Mouse (Mus musculus): ENCODE measurements around the gene Klk12. TPM values are rescaled to one million over a fixed set of nuclear protein-coding genes. Genes with fewer than 3 reads are reported as not detected.

Gene Klk12
- total RNA-seq, 2 experiments from 2014 or later = not detected

DNA sequence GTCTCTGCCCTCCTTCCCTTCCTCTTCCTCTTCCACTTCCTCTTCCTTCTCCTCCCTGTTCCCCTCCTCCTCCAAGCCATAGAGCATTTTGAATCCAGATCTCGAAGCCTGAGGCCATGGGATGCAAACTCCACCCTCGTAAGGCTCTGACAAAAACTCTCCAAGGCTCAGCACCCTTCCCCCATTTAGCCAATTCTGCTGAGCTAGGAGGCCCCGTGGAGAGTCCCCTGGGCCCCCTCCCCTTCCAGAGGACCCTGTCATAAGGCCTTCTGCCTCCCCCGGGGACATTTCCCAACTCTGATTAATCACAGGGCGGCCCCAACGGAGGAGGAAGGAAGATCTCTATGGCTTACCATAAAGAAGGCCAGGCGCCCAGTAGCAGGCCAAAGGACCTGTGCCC lies 22.9 kb downstream of the Klk12 start, which contains the start of gene Klk9:
TSS of gene Klk9 (plus strand) at position 301 of the 400 bp plus-strand sequence.
- no peak for ATAC-seq (ENCODE audit: poor library complexity, severe bottlenecking)

DNA sequence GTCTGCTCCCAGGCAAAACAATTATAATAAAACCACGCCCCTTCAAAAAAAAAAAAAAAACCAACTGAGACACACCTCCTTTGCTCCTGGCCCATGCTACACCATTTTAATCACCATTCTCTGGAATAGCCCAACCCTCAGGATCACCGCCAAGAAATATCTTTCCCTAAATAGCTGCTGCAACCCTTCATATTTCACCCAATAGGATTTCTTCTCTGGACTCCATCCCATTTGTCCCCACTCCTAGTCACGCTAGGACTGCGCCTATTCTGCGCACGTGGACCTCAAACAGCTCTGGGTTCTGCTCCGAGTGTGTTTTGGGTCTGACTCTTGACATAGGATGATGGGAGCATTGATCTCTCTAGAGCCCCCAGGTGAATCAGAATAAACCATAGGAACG lies 27.7 kb downstream of the Klk12 start:
- ATAC-seq (ENCODE audit: poor library complexity, severe bottlenecking) = no peak

DNA sequence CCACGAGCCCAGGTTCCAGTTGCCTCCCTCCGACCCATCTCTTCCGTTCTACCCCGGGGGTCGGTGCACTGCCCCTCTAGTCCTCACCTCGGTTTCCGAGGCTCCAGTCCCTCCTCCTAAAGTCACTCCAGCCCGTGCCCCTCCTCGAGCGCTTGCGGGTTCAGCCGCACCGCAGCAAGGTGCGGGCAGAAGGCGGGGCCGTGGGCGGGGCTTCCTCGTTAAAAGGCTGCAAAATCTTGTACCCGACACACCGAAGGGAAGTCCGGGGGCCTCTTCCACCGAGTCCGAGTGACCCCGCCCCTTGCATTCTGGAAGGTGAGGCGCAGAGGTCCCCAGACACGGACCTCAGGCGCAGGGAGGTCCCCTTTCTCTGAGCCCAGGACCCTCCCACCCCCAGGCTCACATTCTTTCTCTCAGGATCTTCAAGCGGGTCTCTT lies 28.7 kb downstream of the Klk12 start, which contains the start of gene Klk8:
TSS of gene Klk8 (plus strand) at position 245 of the 437 bp plus-strand sequence.
- peak; percentile 47; the same call in 1 of the 2 replicates for ATAC-seq (ENCODE audit: poor library complexity, severe bottlenecking)

DNA sequence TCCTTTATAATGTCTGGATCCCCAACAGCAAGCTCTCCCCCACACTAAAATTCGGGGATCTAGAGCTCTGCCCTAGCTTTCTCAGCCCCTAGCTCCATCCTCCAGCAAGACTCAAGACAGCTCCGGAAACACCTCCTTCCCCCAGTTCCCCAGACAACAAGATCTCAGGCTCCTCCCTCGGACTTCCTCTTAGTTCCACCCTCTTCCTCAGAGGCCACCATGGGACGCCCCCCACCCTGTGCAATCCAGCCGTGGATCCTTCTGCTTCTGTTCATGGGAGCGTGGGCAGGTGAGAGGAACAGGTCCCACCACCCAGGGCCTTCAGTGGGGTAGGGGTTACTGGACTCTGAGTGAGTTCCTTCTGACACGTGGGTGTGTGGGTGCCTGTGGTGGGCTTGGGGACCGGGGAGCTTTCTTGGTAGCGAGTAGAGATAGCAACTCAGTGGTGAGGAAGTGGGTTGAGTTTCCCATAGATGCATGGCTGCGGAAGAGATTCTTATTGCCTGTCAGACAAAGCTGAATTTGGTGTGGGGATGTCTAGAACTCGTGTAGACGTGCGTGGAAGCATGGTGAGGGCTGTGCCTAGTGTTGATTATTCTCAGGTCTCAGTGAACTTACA lies 29.3 kb downstream of the Klk12 start:
- ATAC-seq (ENCODE audit: poor library complexity, severe bottlenecking) = peak; percentile 70

DNA sequence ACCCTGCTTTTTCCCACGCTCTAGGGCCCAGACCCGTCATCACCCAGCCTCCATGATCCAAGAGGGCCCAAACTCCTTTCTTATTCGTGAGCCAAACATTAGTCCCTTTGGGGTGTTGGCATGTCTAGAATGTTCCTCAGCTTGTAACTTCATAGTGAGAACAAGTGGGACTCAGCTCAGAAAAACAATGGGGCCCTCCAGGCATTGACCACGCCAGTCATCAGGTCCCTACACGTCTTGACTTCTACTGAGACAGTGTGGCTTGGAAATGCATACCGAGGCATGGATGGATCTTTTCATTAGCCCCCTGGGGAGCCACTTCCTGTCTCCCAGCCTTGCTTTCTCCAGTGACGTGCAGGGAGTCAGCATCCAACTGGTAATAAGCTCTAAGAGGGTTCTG lies 31.2 kb downstream of the Klk12 start:
- ATAC-seq (ENCODE audit: poor library complexity, severe bottlenecking) = no peak

DNA sequence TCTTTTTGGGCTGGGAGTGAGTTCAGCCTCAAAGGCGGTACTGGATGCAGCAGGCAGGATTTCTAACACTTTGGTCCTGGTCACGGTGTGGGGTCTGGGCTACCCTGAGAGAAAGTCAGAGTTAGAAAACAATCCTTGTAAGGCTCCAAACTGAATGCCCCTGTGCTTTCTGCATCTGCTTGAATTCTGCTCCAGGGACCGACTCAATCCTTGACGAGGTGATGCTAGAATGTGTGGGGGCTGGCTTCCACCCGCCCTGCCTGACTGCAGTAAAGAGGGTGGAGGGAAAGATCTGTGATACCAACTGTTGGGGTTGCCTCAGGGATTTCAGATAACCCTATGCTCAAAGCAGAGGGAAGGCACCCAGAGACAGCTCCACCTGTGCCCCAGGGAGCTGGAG lies 42.3 kb downstream of the Klk12 start, which contains the start of gene Klk7:
TSS of gene Klk7 (plus strand) at position 301 of the 400 bp plus-strand sequence.
- no peak for ATAC-seq (ENCODE audit: poor library complexity, severe bottlenecking)

DNA sequence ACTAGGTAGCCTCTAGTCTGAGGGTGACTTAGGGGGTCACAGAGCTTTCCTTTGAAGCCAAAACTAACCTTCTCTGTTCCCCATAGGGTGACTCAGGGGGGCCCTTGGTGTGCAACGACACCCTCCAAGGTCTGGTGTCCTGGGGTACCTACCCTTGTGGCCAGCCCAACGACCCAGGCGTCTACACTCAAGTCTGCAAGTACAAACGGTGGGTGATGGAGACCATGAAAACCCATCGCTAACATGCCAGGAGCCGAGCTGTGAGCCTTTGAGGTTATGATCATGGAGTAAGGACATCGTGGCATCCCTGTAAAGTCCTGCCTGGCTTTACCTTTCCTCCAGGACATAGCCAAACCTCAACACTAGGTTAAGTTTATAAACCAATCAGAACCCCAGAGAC lies 46.5 kb downstream of the Klk12 start:
- no peak for ATAC-seq (ENCODE audit: poor library complexity, severe bottlenecking)

DNA sequence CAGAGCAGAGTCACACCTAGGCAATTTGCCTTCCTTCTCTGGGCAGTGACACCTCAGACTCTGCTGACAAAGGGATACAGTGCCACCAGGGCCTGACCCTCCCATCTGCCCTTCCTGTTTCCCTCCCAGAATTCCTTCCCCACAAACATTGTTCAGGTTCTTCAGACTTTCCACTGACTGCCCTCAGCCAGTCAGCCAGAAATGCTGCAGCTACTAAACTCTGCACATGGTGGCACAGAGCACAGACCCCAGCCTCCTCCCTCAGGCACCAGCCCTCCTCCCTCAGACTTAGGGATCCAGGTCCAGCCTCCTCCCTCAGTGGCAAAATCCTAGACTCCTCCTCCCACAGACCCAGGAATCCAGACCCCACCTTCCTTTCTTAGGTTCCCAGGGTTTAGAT lies 48.0 kb downstream of the Klk12 start:
- ATAC-seq (ENCODE audit: poor library complexity, severe bottlenecking) = no peak

DNA sequence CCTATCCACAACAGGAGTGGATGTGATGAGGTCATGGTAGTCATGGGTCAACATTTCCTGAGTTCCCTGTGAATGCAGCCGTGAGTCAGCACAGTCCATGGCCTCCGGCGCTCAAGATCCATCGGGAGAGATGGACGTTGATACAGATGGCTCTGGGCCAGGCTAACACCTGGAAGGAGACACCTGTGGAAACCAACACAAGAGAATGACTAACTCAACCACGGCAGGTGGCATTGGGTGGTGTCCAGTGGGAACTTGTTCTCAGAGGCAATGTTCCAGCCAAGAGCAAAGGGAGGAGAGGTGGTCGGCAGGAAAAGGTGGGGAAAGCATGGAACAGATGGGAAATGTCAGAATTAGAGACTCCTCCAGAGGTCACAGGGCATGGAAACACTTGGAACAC lies 52.9 kb downstream of the Klk12 start:
- no peak for ATAC-seq (ENCODE audit: poor library complexity, severe bottlenecking)

Other genes starting within 250 kb of the Klk12 start
- gene Cd33, start 224.5 kb upstream of the Klk12 start, total RNA-seq (2015) = 80.0 and 80.1 TPM in 2 replicates
- gene Cd33, start 224.5 kb upstream of the Klk12 start, total RNA-seq (2017) = 36.3 and 48.1 TPM in 2 replicates
- 6.3 and 8.1 TPM in 2 replicates for gene Zfp658, start 206.6 kb upstream of the Klk12 start, total RNA-seq (2015)
- gene Zfp658, start 206.6 kb upstream of the Klk12 start, total RNA-seq (2017) = 6.9 and 7.4 TPM in 2 replicates
- gene Zfp719, start 189.3 kb upstream of the Klk12 start, total RNA-seq (2015) = 7.1 and 13.3 TPM in 2 replicates
- 6.9 and 9.3 TPM in 2 replicates for gene Zfp719, start 189.3 kb upstream of the Klk12 start, total RNA-seq (2017)
- gene Zfp819, start 161.7 kb upstream of the Klk12 start, total RNA-seq (2015) = not detected in 2 replicates
- gene Zfp819, start 161.7 kb upstream of the Klk12 start, total RNA-seq (2017) = not detected in 2 replicates
- not detected in 2 replicates for gene Ceacam18, start 134.2 kb upstream of the Klk12 start, total RNA-seq (2015)
- not detected in 2 replicates for gene Ceacam18, start 134.2 kb upstream of the Klk12 start, total RNA-seq (2017)
- gene Siglece, start 108.7 kb upstream of the Klk12 start, total RNA-seq (2015) = 41.6 and 46.2 TPM in 2 replicates
- gene Siglece, start 108.7 kb upstream of the Klk12 start, total RNA-seq (2017) = 22.1 and 29.7 TPM in 2 replicates
- gene Ctu1, start 96.9 kb upstream of the Klk12 start, total RNA-seq (2015) = 4.7 and 5.3 TPM in 2 replicates
- gene Ctu1, start 96.9 kb upstream of the Klk12 start, total RNA-seq (2017) = 3.7 and 3.9 TPM in 2 replicates
- gene Klk14, start 78.5 kb upstream of the Klk12 start, total RNA-seq (2015) = not detected in 2 replicates
- gene Klk14, start 78.5 kb upstream of the Klk12 start, total RNA-seq (2017) = not detected in 2 replicates
- gene Klk13, start 56.3 kb upstream of the Klk12 start, total RNA-seq (2015) = not detected in 2 replicates
- not detected in 2 replicates for gene Klk13, start 56.3 kb upstream of the Klk12 start, total RNA-seq (2017)
- not detected in 2 replicates for gene Klk11, start 5.7 kb downstream of the Klk12 start, total RNA-seq (2015)
- gene Klk11, start 5.7 kb downstream of the Klk12 start, total RNA-seq (2017) = not detected in 2 replicates
- gene Klk10, start 12.1 kb downstream of the Klk12 start, total RNA-seq (2015) = not detected in 2 replicates
- not detected in 2 replicates for gene Klk10, start 12.1 kb downstream of the Klk12 start, total RNA-seq (2017)
- gene Klk9, start 23.0 kb downstream of the Klk12 start, total RNA-seq (2015) = not detected in 2 replicates
- not detected in 2 replicates for gene Klk9, start 23.0 kb downstream of the Klk12 start, total RNA-seq (2017)
- 10.4 and 13.7 TPM in 2 replicates for gene Klk8, start 28.7 kb downstream of the Klk12 start, total RNA-seq (2015)
- 5.0 and 10.2 TPM in 2 replicates for gene Klk8, start 28.7 kb downstream of the Klk12 start, total RNA-seq (2017)
- gene Klk7, start 42.4 kb downstream of the Klk12 start, total RNA-seq (2015) = not detected in 2 replicates
- gene Klk7, start 42.4 kb downstream of the Klk12 start, total RNA-seq (2017) = not detected in 2 replicates
- gene Klk6, start 55.6 kb downstream of the Klk12 start, total RNA-seq (2015) = not detected in 2 replicates
- gene Klk6, start 55.6 kb downstream of the Klk12 start, total RNA-seq (2017) = not detected in 2 replicates
- gene Klk5, start 73.1 kb downstream of the Klk12 start, total RNA-seq (2015) = not detected in 2 replicates
- not detected in 2 replicates for gene Klk5, start 73.1 kb downstream of the Klk12 start, total RNA-seq (2017)
- gene Klk4, start 112.3 kb downstream of the Klk12 start, total RNA-seq (2015) = not detected in 2 replicates
- not detected in 2 replicates for gene Klk4, start 112.3 kb downstream of the Klk12 start, total RNA-seq (2017)
- 0.55 TPM in 1 of 2 replicates, not detected in the other for gene Klk15, start 164.8 kb downstream of the Klk12 start, total RNA-seq (2015)
- gene Klk15, start 164.8 kb downstream of the Klk12 start, total RNA-seq (2017) = not detected in 2 replicates
- not detected in 2 replicates for gene Klk1b8, start 181.8 kb downstream of the Klk12 start, total RNA-seq (2015)
- not detected in 2 replicates for gene Klk1b8, start 181.8 kb downstream of the Klk12 start, total RNA-seq (2017)
- gene Klk1b1, start 197.9 kb downstream of the Klk12 start, total RNA-seq (2015) = not detected in 2 replicates
- not detected in 2 replicates for gene Klk1b1, start 197.9 kb downstream of the Klk12 start, total RNA-seq (2017)
- gene Klk1b9, start 207.2 kb downstream of the Klk12 start, total RNA-seq (2015) = not detected in 2 replicates
- gene Klk1b9, start 207.2 kb downstream of the Klk12 start, total RNA-seq (2017) = not detected in 2 replicates
- gene Klk1b11, start 227.0 kb downstream of the Klk12 start, total RNA-seq (2015) = 0.33 and 0.84 TPM in 2 replicates
- 1.1 TPM in 1 of 2 replicates, not detected in the other for gene Klk1b11, start 227.0 kb downstream of the Klk12 start, total RNA-seq (2017)
- not detected in 2 replicates for gene Klk1b26, start 243.3 kb downstream of the Klk12 start, total RNA-seq (2015)
- not detected in 2 replicates for gene Klk1b26, start 243.3 kb downstream of the Klk12 start, total RNA-seq (2017)

Measured in megakaryocyte, adult 5-6 weeks (primary cell).